8 mouse cellular contexts compared by ENCODE assay signal in the genomic region with DNA sequence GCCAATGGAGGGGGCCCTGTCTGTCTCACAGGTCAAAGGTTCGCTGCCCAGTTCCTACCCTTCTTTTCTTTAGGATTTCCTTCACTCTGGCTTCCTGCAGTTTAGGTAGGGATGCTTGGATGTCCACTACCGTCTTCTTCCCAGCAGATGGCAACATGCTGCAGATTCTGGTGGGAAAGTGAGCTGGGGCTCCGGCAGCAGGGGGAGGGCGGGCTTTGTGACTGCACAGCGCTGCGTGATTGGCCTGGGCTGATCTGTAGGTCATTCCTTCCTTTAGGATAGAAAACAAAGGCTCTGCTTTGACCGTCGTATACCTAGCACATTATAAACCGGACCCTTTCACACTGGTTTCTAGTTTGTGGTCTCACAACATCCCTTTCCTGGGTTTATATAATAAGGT. TPM values are rescaled to one million over a fixed set of nuclear protein-coding genes. Genes with fewer than 3 reads are reported as not detected.
DNase-seq lines count a peak whose midpoint lies in the region; ATAC-seq lines count a peak whose summit lies in the region.

No protein-coding gene starts in this region.

- H3K4me3 ChIP-seq in midbrain, embryonic 12.5 days: no peak overlapping the region

- no peak overlapping the region for H3K4me2 ChIP-seq in midbrain, embryonic 12.5 days (replicated peaks)

- peak; percentile 84 for ATAC-seq in midbrain, embryonic 12.5 days (ENCODE audit: low FRiP score, low read depth)

- H3K36me3 ChIP-seq in midbrain, embryonic 12.5 days: no peaks in the 10 kb centered on the region

- 5% methylated on average over 9 of the region's 9 CpGs for WGBS in midbrain, embryonic 12.5 days

- H3K9ac ChIP-seq in midbrain, embryonic 12.5 days (replicated peaks): no peak overlapping the region

- H3K27me3 ChIP-seq in midbrain, embryonic 12.5 days: no peaks in the 10 kb centered on the region

- H3K4me1 ChIP-seq in midbrain, embryonic 12.5 days: 0 out of 2 replicates have a peak, but pooled peaks cover 7% of the 10 kb centered on the region

- intact Hi-C loops in gastrocnemius, postnatal 36 days (cut with DNase I): no loop called here
- intact Hi-C loops in gastrocnemius, postnatal 14 days (cut with DNase I; ENCODE audit: low total_unique reads): no loop called here
- intact Hi-C loops in left cerebral cortex, postnatal 4 days (cut with DNase I): loop anchor here (2.0 kb wide), 1 partner anchor 30 kb away; a partner anchor contains a TSS

- no peaks in the 10 kb centered on the region for H3K9me3 ChIP-seq in midbrain, embryonic 12.5 days

- peak; percentile 20 for DNase-seq in gastrocnemius, adult 18-20 months (ENCODE audit: low spot score)
- no peak for DNase-seq in gastrocnemius, postnatal 36 days
- DNase-seq in cerebellum, postnatal 36 days: peak; percentile 55 to 70
- peak; percentile 56 for DNase-seq in gastrocnemius, postnatal 14 days
- DNase-seq in kidney, adult 11 months: peak; percentile 41
- DNase-seq in left cerebral cortex, postnatal 4 days: peak; percentile 85
- peak; percentile 69 for DNase-seq in testis, postnatal 10 days (ENCODE audit: low spot score)

- H3K27ac ChIP-seq in midbrain, embryonic 12.5 days (replicated peaks): peak overlapping the region; percentile 36; the same call in 1 of the 2 replicates

RNA-seq across cellular contexts. Expression of a gene that starts 29.9 kb away (rescaled TPM):
- total RNA-seq in gastrocnemius, adult 18-20 months (2021): not detected
- not detected for total RNA-seq in gastrocnemius, postnatal 36 days (2021)
- total RNA-seq in gastrocnemius, postnatal 14 days (2021): under 1 TPM in 1 of 2 experiments, not detected in 1; 0.07 TPM
- 10 to 100 TPM; 17.1 to 19.5 TPM for total RNA-seq in left cerebral cortex, postnatal 4 days (2021)
- 7.8 and 9.7 TPM in 2 replicates for polyA plus RNA-seq in midbrain, embryonic 12.5 days (2016; fragmentation: Nextera tagmentation; extraction: Ambion mirVana)

RNA-seq across cellular contexts. Expression of a gene that starts 38.2 kb away (rescaled TPM):
- under 1 TPM; 0.46 to 0.66 TPM for total RNA-seq in gastrocnemius, adult 18-20 months (2021)
- not detected for total RNA-seq in gastrocnemius, postnatal 36 days (2021)
- under 1 TPM; 0.16 to 0.45 TPM for total RNA-seq in gastrocnemius, postnatal 14 days (2021)
- total RNA-seq in left cerebral cortex, postnatal 4 days (2021): 1 to 10 TPM; 1.4 to 1.6 TPM
- 3.3 and 4.4 TPM in 2 replicates for polyA plus RNA-seq in midbrain, embryonic 12.5 days (2016; fragmentation: Nextera tagmentation; extraction: Ambion mirVana)

RNA-seq across cellular contexts. Expression of a gene that starts 59.7 kb away (rescaled TPM):
- total RNA-seq in gastrocnemius, adult 18-20 months (2021): 10 to 100 TPM; 39.3 to 43.9 TPM
- 10 to 100 TPM; 29.6 to 30.3 TPM for total RNA-seq in gastrocnemius, postnatal 36 days (2021)
- 10 to 100 TPM; 27.8 to 28.7 TPM for total RNA-seq in gastrocnemius, postnatal 14 days (2021)
- total RNA-seq in left cerebral cortex, postnatal 4 days (2021): 10 to 100 TPM; 19.6 to 21.4 TPM
- polyA plus RNA-seq in midbrain, embryonic 12.5 days (2016; fragmentation: Nextera tagmentation; extraction: Ambion mirVana): 22.3 and 23.5 TPM in 2 replicates

Comparison
In these comparisons a context has a peak if more than half of its experiments do, and no peak if none do; other contexts are left out.
1. DNase-seq: peak in gastrocnemius, adult 18-20 months (single experiment), cerebellum, postnatal 36 days (2 of 2), gastrocnemius, postnatal 14 days (single experiment), kidney, adult 11 months (single experiment), left cerebral cortex, postnatal 4 days (single experiment) and testis, postnatal 10 days (single experiment); none in gastrocnemius, postnatal 36 days (0 of 2).
2. RNA of a gene that starts 29.9 kb away (total RNA-seq): 17.1 to 19.5 TPM in left cerebral cortex, postnatal 4 days; 0.07 TPM in gastrocnemius, postnatal 14 days, not detected in gastrocnemius, adult 18-20 months and not detected in gastrocnemius, postnatal 36 days; every median in the first group is over 10 times any median in the second.